Mouse (Mus musculus) ES-Bruce4 (cell line): Measurements from ENCODE around the gene Myh7b.

Experiments
- CTCF ChIP-seq: IDR thresholded peaks from one replicate; pipeline ENCODE4 v1.8.1; 2011; ENCODE audit warnings: low read depth, low read length
- EP300 ChIP-seq: IDR thresholded peaks from 2 replicates; pipeline ENCODE4 v1.6.1; 2011; ENCODE audit warnings: low read depth, low read length; ENCODE audit not compliant: insufficient read depth
- POLR2A ChIP-seq: IDR thresholded peaks from one replicate; pipeline ENCODE4 v1.8.1; 2011; ENCODE audit warnings: low read length; ENCODE audit not compliant: insufficient read depth

DNA sequence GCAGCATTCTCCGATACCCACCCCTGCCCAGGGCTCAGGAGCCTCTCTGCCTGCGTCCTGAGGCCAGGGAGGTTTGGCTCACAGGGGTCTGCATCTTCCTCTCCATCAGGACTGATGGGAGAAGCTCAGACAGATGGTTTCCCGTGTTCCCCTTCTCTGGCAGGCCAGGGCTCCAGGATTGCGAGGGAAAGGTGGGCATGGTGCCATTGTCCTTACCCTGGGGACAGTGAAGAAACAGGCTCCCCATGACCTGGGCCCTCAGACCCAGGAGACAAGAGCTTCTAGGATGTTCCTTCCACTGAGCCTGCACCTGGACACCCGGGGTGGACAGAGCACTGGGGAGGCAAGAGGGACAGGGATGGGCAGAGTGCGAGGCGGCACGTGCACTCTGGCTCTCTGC lies 23.6 kb downstream of the Myh7b start:
- TF ChIP-seq POLR2A = no peak
- no peak for TF ChIP-seq CTCF
- TF ChIP-seq EP300 = no peak
